Mouse (Mus musculus) right cerebral cortex, postnatal 10 days (tissue): ENCODE measurements around the gene Tk1.
"Not testable (repeated sequence)": the region's sequence is repeated elsewhere in the genome, so short reads cannot be mapped to it uniquely, and the experiment has no call there.

Source experiments
- DNase-seq, 2 experiments: peaks; one replicate each; pipeline ENCODE4 v3.0.0; 2021; ENCODE audit warnings: low spot score in 2 of 2

The Tk1 gene

GRCm38 (mm10) chr11:117792281-117792888 is 33.5 kb downstream of the Tk1 start:
- DNase-seq, result no peak

- DNase-seq, result no peak
Measured at GRCm38 (mm10) chr11:117791441-117791761, 34.5 kb downstream of the Tk1 start.

DNA sequence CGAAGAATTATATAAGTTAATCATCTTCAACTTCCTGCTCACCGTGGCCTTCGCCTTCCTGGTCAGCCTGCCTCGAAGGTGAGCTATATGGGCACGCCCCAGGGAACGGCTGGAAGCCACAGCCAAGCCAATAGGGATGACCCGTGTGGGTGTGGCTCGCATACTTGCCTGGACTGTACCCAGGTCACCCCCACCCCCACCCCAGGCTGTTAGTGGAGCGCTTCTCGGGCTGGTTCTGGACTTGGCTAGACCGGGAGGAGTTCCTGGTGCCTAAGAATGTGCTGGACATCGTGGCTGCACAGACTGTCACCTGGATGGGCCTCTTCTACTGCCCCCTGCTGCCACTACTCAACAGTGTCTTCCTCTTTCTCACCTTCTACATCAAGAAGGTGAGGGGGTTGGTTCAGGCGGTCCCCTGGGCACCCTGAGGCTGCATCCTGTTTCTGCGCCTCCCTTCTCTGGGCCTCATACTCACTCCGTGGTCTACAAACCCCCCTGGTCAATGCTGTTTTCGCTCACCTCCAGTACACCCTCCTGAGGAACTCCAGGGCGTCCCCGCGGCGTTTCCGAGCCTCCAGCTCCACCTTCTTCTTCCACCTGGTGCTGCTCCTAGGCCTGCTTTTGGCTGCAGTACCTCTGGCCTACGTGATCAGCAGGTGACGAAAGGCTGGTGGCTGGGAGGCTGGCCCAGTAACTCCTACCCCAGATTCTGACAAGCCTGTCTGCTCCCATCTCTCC is 35.0 kb downstream of the Tk1 start:
- no peak for DNase-seq

DNA sequence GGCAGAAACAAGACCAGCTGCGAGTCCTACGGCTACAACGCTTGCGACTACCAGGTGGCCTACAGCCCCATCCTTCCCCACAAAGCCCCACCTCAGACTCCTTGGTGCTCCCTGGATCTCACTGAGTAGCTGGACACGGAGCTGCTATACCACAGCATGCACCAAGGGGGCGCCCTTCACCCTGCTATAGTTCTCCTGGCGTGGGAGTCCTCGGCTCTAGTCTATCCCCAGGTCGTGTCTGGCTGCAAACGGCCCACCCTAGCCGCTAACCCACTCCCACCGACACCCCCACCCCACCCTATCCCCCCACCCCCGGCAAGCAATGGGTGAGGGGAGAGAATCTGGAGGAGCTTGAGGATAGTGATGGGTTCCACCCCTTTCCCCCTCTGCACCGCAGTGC is 35.6 kb downstream of the Tk1 start:
- DNase-seq, result peak in 1 of 2 experiments; percentile 74

DNA sequence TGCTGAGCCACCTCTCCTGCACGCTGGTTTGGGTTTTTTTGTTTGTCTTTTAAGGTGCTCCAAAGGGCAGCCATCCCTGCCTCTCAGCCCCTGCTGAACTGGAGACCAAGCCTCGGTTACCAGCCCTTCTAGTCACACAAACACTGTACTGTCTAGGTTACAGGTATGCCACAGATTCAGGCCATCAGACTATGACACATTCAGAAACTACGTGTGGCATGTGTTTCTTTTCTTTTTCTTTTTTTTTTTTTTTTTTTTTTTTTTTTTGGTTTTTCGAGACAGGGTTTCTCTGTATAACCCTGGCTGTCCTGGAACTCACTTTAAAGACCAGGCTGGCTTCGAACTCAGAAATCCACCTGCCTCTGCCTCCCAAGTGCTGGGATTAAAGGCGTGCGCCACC is 37.4 kb downstream of the Tk1 start:
- not testable (repeated sequence) for DNase-seq

GRCm38 (mm10) chr11:117786294-117786693 is 39.6 kb downstream of the Tk1 start:
- DNase-seq, result peak in 1 of 2 experiments; percentile 56

DNA sequence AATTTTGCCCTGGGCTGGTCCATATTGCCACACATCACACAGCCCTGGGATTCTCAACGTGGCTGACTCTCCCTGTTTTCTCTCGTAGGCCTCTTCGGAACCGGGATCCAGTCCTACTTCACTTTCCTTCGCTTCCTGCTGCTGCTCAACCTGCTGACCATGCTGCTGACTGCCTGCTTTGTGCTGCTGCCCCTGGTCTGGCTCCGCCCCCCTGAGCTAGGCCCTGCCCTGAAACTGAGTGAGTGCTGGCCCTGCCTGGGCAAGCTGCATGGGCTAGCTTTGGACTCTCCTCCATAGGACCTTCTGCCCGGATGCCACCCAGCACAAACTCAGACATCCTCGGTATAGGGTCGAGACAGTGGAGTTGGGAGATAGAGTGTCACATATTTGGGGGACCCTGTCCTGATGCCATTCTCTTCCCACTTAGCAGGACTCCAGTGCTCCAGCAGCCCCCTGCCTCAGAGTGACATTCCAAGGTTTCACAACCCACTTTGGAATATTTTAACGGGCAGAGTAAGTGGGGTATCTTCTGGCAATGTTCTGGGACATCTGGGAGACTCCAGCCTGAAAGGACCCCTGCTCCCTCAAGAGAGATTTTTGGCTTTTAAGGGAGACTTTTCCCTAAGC is 42.1 kb downstream of the Tk1 start:
- no peak for DNase-seq

- DNase-seq, result peak; percentile 80
Measured at GRCm38 (mm10) chr11:117783089-117783488, 42.8 kb downstream of the Tk1 start.

DNA sequence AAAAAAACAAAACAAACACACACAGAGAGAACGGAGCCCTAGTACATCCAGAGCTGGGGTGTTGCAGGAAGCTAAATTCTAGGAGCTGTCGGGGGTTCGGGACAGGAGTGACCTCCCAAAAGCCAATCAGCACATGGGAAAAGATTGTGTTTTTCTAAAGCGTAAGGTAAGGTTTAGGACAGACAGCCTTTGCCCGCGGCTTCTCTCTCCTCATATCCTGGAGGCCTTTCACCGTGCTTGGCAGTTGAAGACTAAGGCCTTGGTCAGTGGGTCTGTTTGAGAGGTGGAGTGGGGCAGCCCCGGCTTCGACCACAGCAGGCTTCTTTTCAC is 43.2 kb downstream of the Tk1 start:
- DNase-seq, result no peak

GRCm38 (mm10) chr11:117781993-117782704 is 43.7 kb downstream of the Tk1 start, which contains the start of the genes Tmc8 and Tmc6:
TSS of gene Tmc8 (plus strand) at chr11:117782076.
TSS of gene Tmc6 (minus strand) at chr11:117782198.
- no peak for DNase-seq

DNA sequence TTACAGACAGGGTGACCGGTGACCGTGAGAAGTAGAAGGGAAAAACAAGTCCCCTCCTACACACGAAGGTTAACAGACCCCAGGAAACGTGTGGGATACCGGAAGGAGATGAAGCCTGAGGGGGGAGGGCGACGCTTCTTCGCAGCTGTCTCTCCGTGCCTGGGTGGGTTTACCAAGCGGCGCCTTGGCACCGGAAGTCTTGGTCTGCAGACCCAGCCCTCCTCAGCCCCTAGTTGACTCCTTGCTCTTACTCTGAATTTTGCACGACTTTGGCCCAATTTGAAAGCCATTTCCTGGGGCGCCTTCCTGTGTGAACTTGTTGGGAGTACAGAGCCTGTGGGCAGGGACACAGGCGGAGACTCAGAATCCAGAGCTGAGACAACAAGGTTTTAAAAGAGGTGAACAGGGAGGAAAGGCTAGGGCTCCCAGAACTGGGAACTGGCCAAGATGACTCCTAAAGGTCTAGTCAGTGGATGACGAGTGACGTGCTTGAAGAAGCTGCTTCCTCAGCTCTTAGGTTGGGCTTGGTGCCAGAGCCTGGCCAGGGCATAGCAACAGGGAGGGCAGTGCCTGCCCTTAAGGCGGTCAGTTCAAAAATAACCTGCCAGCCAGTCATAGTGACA is 44.6 kb downstream of the Tk1 start:
- DNase-seq, result peak in 1 of 2 experiments; percentile 73

GRCm38 (mm10) chr11:117780582-117781111 is 45.2 kb downstream of the Tk1 start:
- peak in 1 of 2 experiments; percentile 41 for DNase-seq

- DNase-seq, result no peak
Measured at GRCm38 (mm10) chr11:117780199-117780515, 45.7 kb downstream of the Tk1 start.

GRCm38 (mm10) chr11:117779434-117780198 is 46.3 kb downstream of the Tk1 start:
- peak in 1 of 2 experiments; percentile 73 for DNase-seq

GRCm38 (mm10) chr11:117778851-117779433 is 47.0 kb downstream of the Tk1 start:
- DNase-seq, result no peak

DNA sequence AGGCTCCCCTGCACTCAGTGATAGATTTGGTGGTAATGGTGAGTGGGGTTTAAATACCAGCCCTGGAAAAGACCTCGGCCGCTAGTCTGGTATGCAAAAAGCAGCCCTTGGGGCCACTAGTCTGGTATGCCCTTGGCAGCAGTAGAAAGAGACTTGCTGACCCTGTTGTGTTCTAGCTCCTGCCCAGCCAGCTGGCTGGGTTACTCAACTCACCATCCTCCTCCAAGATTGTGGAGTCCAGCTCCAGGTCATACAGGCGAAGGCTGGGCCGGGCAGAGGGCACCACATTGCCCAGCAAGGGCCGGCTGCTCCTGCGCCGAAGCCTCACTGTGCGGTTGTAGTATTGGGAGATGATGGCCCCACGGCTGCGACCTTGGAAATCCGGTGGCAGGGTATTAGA is 47.9 kb downstream of the Tk1 start:
- no peak for DNase-seq

DNA sequence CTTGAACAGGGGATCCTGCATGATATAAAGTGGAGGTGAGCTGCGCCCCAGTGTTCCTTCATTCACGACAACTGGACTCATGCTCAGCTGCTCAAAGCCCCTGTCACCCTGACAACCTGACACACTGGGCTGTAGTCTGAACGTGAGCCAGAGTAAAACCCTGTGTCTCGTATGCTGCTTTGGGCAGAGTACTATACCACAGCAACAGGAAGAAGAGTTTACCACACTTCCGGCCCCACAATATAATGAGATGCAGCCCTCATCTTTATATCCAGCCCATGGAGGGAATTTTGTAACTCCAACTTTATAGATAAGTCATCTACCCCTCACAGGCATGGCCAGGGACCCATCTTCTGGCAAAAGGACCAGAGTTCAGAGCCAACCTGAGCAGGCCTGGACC is 48.8 kb downstream of the Tk1 start:
- no peak for DNase-seq

GRCm38 (mm10) chr11:117776085-117776792 is 49.7 kb downstream of the Tk1 start:
- DNase-seq, result no peak

GRCm38 (mm10) chr11:117775540-117775939 is 50.4 kb downstream of the Tk1 start:
- DNase-seq, result no peak

DNA sequence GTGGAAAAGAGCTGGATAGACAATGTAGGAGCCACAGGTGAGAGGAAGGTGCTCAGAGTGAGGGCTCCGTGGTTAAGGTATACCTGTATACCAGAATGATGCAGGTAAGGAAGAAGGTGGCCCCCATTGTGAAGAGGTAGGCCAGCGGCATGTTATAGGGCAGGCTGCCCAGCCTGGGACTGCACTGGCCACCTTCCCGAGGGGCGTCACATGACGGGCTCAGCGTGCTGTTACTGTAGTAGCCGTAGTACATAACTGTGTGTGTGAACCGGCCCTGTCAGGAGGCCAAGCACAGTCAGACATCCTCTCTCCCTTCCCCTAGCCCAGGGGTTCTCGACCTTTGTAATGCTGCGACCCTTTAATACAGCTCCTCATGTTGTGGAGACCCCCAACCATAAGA is 51.0 kb downstream of the Tk1 start:
- DNase-seq, result no peak
